Mouse (Mus musculus) embryonic facial prominence, embryonic 14.5 days (tissue): Measurements from ENCODE around the gene P3h4. TPM values are rescaled to one million over a fixed set of nuclear protein-coding genes. Genes with fewer than 3 reads are reported as not detected.

ENCODE experiments used
- ATAC-seq: fragments of 200-750 bp; cut with Nextera tagmentation; 2 replicates; pipeline ENCODE4 v1.8.0; 2017; ENCODE audit warnings: low read depth, moderate number of reproducible peaks, moderate TSS enrichment
- DNase-seq: peaks from one replicate; pipeline ENCODE4 v3.0.0-alpha.2; 2015; ENCODE audit warnings: low spot score
- H3K27ac ChIP-seq: fragments of 300-500 bp; sonication (generic); replicated peaks from 2 replicates; pipeline ENCODE4 v1.5.1; 2014; ENCODE audit warnings: low read depth, mild to moderate bottlenecking, low read length, moderate library complexity
- H3K27me3 ChIP-seq: fragments of 300-500 bp; sonication (generic); replicated peaks from 2 replicates; pipeline ENCODE4 v1.6.1; 2014; ENCODE audit warnings: low read length; ENCODE audit not compliant: control insufficient read depth, insufficient read depth
- H3K36me3 ChIP-seq: fragments of 300-500 bp; sonication (generic); 2 replicates; pipeline ENCODE4 v1.6.1; 2014; ENCODE audit warnings: low read length, mixed read lengths; ENCODE audit not compliant: control insufficient read depth, insufficient read depth
- H3K4me1 ChIP-seq: fragments of 300-500 bp; sonication (generic); 2 replicates; pipeline ENCODE4 v1.6.1; 2014; ENCODE audit warnings: antibody characterized with exemption, low read length; ENCODE audit not compliant: control insufficient read depth, insufficient read depth
- H3K4me2 ChIP-seq: fragments of 300-500 bp; sonication (generic); 2 replicates; pipeline ENCODE4 v1.6.1; 2014; ENCODE audit warnings: low read depth, mild to moderate bottlenecking, low read length, moderate library complexity, mixed read lengths
- H3K4me3 ChIP-seq: fragments of 300-500 bp; sonication (generic); 2 replicates; pipeline ENCODE4 v1.5.1; 2014; ENCODE audit warnings: low read depth, mild to moderate bottlenecking, low read length
- H3K9ac ChIP-seq: fragments of 300-500 bp; sonication (generic); 2 replicates; pipeline ENCODE4 v1.6.1; 2014; ENCODE audit warnings: low read depth, mild to moderate bottlenecking, low read length, moderate library complexity, mixed read lengths
- H3K9me3 ChIP-seq: fragments of 300-500 bp; sonication (generic); 2 replicates; pipeline ENCODE4 v1.6.1; 2016; ENCODE audit warnings: low read length; ENCODE audit not compliant: control insufficient read depth
- WGBS: fragments of 180-500 bp; shearing (Covaris S2); extraction: QIAGEN DNeasy Blood & Tissue Kit; methylation state at CpG from one replicate; pipeline ENCODE4 v1.1.7; 2014; 5-methylcytosine and 5-hydroxymethylcytosine counted together
- polyA plus RNA-seq: library from polyadenylated mRNA; unstranded; fragments of >200 nt; fragmentation: Nextera tagmentation; extraction: Ambion mirVana; gene quantifications from 2 replicates; pipeline ENCODE4 v1.2.1, GENCODE M21; 2014

P3h4 gene
- polyA plus RNA-seq, 1 experiment from 2014 or later: 92.8 TPM

- Histone ChIP-seq H3K27me3 (no peaks in the 10 kb centered on the region), H3K9ac (no peak overlapping the region)
These were observed 35.3 kb downstream of the P3h4 start for GRCm38 (mm10) chr11:100379311-100379710.

GRCm38 (mm10) chr11:100378446-100378845 lies 36.2 kb downstream of the P3h4 start:
- no peak overlapping the region for H3K4me2 ChIP-seq
- no peak overlapping the region for H3K27ac ChIP-seq
- no peak for DNase-seq
- H3K36me3 ChIP-seq: peaks cover 92% of the 10 kb centered on the region
- H3K9me3 ChIP-seq: no peaks in the 10 kb centered on the region
- H3K27me3 ChIP-seq: no peaks in the 10 kb centered on the region
- no peak overlapping the region for H3K9ac ChIP-seq
- no peaks in the 10 kb centered on the region for H3K4me1 ChIP-seq
- H3K4me3 ChIP-seq: no peak overlapping the region
- WGBS: 85% methylated on average over 4 of the region's 5 CpGs
- ATAC-seq: no peak

More at GRCm38 (mm10) chr11:100379311-100379710, 35.3 kb downstream of the P3h4 start:
- H3K4me3 ChIP-seq: no peak overlapping the region
- 90% methylated on average over 4 of the region's 4 CpGs for WGBS
- no peak for DNase-seq
- H3K9me3 ChIP-seq: no peaks in the 10 kb centered on the region
- no peaks in the 10 kb centered on the region for H3K4me1 ChIP-seq
- no peak for ATAC-seq
- no peak overlapping the region for H3K4me2 ChIP-seq
- peaks cover 92% of the 10 kb centered on the region for H3K36me3 ChIP-seq
- H3K27ac ChIP-seq: no peak overlapping the region

GRCm38 (mm10) chr11:100377989-100378388 lies 36.6 kb downstream of the P3h4 start:
- WGBS: 96% methylated on average over 14 of the region's 14 CpGs
- Histone ChIP-seq H3K4me2 (no peak overlapping the region), H3K27me3 (no peaks in the 10 kb centered on the region), H3K36me3 (peaks cover 92% of the 10 kb centered on the region), H3K4me1 (no peaks in the 10 kb centered on the region), H3K9ac (no peak overlapping the region), H3K9me3 (no peaks in the 10 kb centered on the region), H3K4me3 (no peak overlapping the region), H3K27ac (no peak overlapping the region)
- ATAC-seq: no peak
- DNase-seq: no peak

- no peak overlapping the region for H3K9ac ChIP-seq
These were observed 37.8 kb downstream of the P3h4 start for GRCm38 (mm10) chr11:100376746-100377389.

GRCm38 (mm10) chr11:100376005-100376404 lies 38.6 kb downstream of the P3h4 start:
- WGBS: 62% methylated on average over 4 of the region's 4 CpGs
- ATAC-seq: no peak
- H3K4me3 ChIP-seq: no peak overlapping the region

More at GRCm38 (mm10) chr11:100376746-100377389, 37.8 kb downstream of the P3h4 start:
- 89% methylated on average over 21 of the region's 21 CpGs for WGBS
- no peak for DNase-seq
- H3K27ac ChIP-seq: no peak overlapping the region
- H3K4me3 ChIP-seq: no peak overlapping the region
- no peak overlapping the region for H3K4me2 ChIP-seq
- H3K4me1 ChIP-seq: no peaks in the 10 kb centered on the region
- no peak for ATAC-seq
- H3K27me3 ChIP-seq: no peaks in the 10 kb centered on the region
- peaks cover 93% of the 10 kb centered on the region for H3K36me3 ChIP-seq
- H3K9me3 ChIP-seq: no peaks in the 10 kb centered on the region

GRCm38 (mm10) chr11:100375127-100375526 lies 39.5 kb downstream of the P3h4 start:
- Histone ChIP-seq H3K9me3 (no peaks in the 10 kb centered on the region), H3K4me3 (no peak overlapping the region), H3K4me2 (no peak overlapping the region), H3K27ac (no peak overlapping the region), H3K4me1 (no peaks in the 10 kb centered on the region), H3K36me3 (peaks cover 92% of the 10 kb centered on the region), H3K9ac (no peak overlapping the region), H3K27me3 (no peaks in the 10 kb centered on the region)
- ATAC-seq (no peak), DNase-seq (no peak)
- 94% methylated on average over 9 of the region's 9 CpGs for WGBS

More at GRCm38 (mm10) chr11:100376005-100376404, 38.6 kb downstream of the P3h4 start:
- H3K4me2 ChIP-seq: no peak overlapping the region
- no peak overlapping the region for H3K9ac ChIP-seq
- no peaks in the 10 kb centered on the region for H3K9me3 ChIP-seq
- DNase-seq: no peak
- no peak overlapping the region for H3K27ac ChIP-seq
- H3K4me1 ChIP-seq: no peaks in the 10 kb centered on the region
- peaks cover 93% of the 10 kb centered on the region for H3K36me3 ChIP-seq
- no peaks in the 10 kb centered on the region for H3K27me3 ChIP-seq

GRCm38 (mm10) chr11:100371981-100372558 lies 42.6 kb downstream of the P3h4 start:
- ATAC-seq (no peak), DNase-seq (no peak)
- no peaks in the 10 kb centered on the region for H3K4me1 ChIP-seq
- no peak overlapping the region for H3K9ac ChIP-seq
- H3K27ac ChIP-seq: no peak overlapping the region
- no peak overlapping the region for H3K4me2 ChIP-seq
- no peaks in the 10 kb centered on the region for H3K27me3 ChIP-seq
- H3K9me3 ChIP-seq: no peaks in the 10 kb centered on the region
- peaks cover 77% of the 10 kb centered on the region for H3K36me3 ChIP-seq
- WGBS: 81% methylated on average over 7 of the region's 8 CpGs
- H3K4me3 ChIP-seq: no peak overlapping the region

- Histone ChIP-seq H3K27me3 (no peaks in the 10 kb centered on the region), H3K9me3 (no peaks in the 10 kb centered on the region), H3K27ac (no peak overlapping the region), H3K36me3 (peaks cover 56% of the 10 kb centered on the region), H3K4me3 (no peak overlapping the region), H3K9ac (no peak overlapping the region), H3K4me2 (no peak overlapping the region), H3K4me1 (no peaks in the 10 kb centered on the region)
- WGBS: 67% methylated on average over 8 of the region's 8 CpGs
- ATAC-seq (no peak), DNase-seq (no peak)
These were observed 44.8 kb downstream of the P3h4 start for GRCm38 (mm10) chr11:100369822-100370221.

- ATAC-seq: no peak
- Histone ChIP-seq H3K27ac (no peak overlapping the region), H3K9ac (no peak overlapping the region), H3K4me1 (no peaks in the 10 kb centered on the region), H3K36me3 (peaks cover 52% of the 10 kb centered on the region), H3K27me3 (no peaks in the 10 kb centered on the region), H3K4me2 (no peak overlapping the region), H3K9me3 (no peaks in the 10 kb centered on the region), H3K4me3 (no peak overlapping the region)
- WGBS: 75% methylated on average over 7 of the region's 7 CpGs
- no peak for DNase-seq
These were observed 45.5 kb downstream of the P3h4 start for GRCm38 (mm10) chr11:100369145-100369544.
